Mouse (Mus musculus): Measurements from ENCODE around the gene Pbxip1.

DNA sequence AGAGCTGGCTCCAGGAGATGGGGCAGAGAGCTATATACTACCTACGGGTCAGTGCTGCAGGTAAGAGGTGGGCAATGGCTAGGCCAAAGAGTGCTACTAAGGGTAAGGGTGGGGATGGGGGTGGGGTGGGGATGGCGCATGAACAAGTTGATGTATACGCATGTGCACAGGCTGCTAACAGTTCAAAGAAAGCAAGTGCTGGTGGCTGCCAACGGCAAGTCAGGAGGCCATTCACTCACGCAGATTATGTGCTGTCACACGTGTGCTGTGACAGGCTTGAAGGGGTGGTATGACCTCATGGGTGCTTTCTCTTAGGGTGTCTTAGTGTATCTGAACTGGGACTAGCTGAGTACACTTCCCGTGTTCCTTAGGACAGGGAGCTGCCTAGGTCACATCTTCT, 35.2 kb upstream of the Pbxip1 start:
- no peak for TF ChIP-seq CTCF (IDR thresholded peaks at IDR 0.05; ENCODE audit: control insufficient read depth, insufficient read depth, low read length)
- no peak for TF ChIP-seq POLR2A (IDR thresholded peaks at IDR 0.05; ENCODE audit: borderline replicate concordance, control insufficient read depth, low read depth, low read length)
